Mouse (Mus musculus) myocyte (in vitro differentiated cells): ENCODE measurements around the gene Psmb3.

Source experiments
- CEBPB ChIP-seq: IDR thresholded peaks from 2 replicates; pipeline ENCODE4 v1.6.1; 2011; ENCODE audit warnings: mild to moderate bottlenecking, moderate library complexity; ENCODE audit not compliant: poor library complexity, insufficient read depth, severe bottlenecking
- E2F4 ChIP-seq: IDR thresholded peaks from one replicate; pipeline ENCODE4 v1.6.1; 2011; ENCODE audit warnings: mild to moderate bottlenecking, control low read depth, moderate library complexity; ENCODE audit not compliant: insufficient read depth
- MAX ChIP-seq: IDR thresholded peaks from one replicate; pipeline ENCODE4 v1.6.1; 2011; ENCODE audit warnings: low read depth, mild to moderate bottlenecking, control low read depth
- MYOG ChIP-seq, 3 experiments: IDR thresholded peaks; one replicate each; pipeline ENCODE4 v1.6.1; 2011; ENCODE audit warnings: control low read depth in 2 of 3, low read depth in 2 of 3, mild to moderate bottlenecking in 2 of 3; ENCODE audit not compliant: insufficient read length in 2 of 3, control insufficient read depth in 1 of 3, insufficient read depth in 1 of 3
- POLR2A ChIP-seq: IDR thresholded peaks from one replicate; pipeline ENCODE4 v1.6.1; 2011; ENCODE audit warnings: low read depth, mild to moderate bottlenecking, control low read depth, moderate library complexity; ENCODE audit not compliant: insufficient read length
- POLR2AphosphoS2 ChIP-seq: IDR thresholded peaks from one replicate; pipeline ENCODE4 v1.6.1; 2011; ENCODE audit warnings: low read depth, control low read depth; ENCODE audit not compliant: insufficient read length
- TCF12 ChIP-seq: IDR thresholded peaks from one replicate; pipeline ENCODE4 v1.6.1; 2011; ENCODE audit warnings: mild to moderate bottlenecking, control low read depth; ENCODE audit not compliant: poor library complexity, insufficient read depth, severe bottlenecking
- TCF3 ChIP-seq: IDR thresholded peaks from one replicate; pipeline ENCODE4 v1.6.1; 2011; ENCODE audit warnings: low read depth, control low read depth; ENCODE audit not compliant: insufficient read length
- USF1 ChIP-seq: IDR thresholded peaks from one replicate; pipeline ENCODE4 v1.6.1; 2011; ENCODE audit warnings: low read depth, mild to moderate bottlenecking, control low read depth, moderate library complexity

DNA sequence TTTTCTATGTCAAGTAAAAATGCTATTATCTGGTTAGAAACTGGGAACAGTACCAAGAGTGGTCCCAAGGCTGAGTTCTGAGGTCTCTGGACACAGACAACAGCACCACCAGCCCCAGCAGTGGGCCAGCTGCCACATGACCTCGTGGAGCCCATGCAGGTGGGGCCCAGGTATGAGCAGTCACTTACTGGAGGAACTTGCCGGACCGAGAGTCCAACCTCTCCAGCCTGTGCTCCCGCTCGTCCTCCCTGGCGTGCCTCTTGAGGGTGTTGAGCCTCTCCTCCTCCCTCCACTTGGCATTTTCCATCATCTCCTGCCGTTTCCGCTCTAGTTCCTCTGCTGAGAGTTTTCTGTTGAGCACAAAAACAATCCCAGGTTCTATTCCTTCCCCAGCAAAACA lies 44.6 kb downstream of the Psmb3 start:
- TF ChIP-seq USF1 (no peak), POLR2A (no peak), E2F4 (no peak), POLR2AphosphoS2 (no peak), TCF3 (no peak), MAX (no peak), MYOG (IDR thresholded peaks at IDR 0.05; ENCODE audit: control insufficient read depth in 1 of 3, insufficient read depth in 1 of 3, insufficient read length in 2 of 3, low read depth in 2 of 3) (no peak), CEBPB (no peak), TCF12 (no peak)
